Mouse (Mus musculus) erythroblast, embryonic 14.5 days (primary cell): ENCODE measurements around the gene Dsn1.

ENCODE experiments used
- GATA1 ChIP-seq: IDR thresholded peaks from 2 replicates; pipeline ENCODE4 v1.6.1; 2012; ENCODE audit warnings: low read length, inconsistent platforms, mixed read lengths
- TAL1 ChIP-seq: IDR thresholded peaks from 3 replicates; pipeline ENCODE4 v1.6.1; 2012; ENCODE audit warnings: low read length, inconsistent platforms, mixed read lengths

DNA sequence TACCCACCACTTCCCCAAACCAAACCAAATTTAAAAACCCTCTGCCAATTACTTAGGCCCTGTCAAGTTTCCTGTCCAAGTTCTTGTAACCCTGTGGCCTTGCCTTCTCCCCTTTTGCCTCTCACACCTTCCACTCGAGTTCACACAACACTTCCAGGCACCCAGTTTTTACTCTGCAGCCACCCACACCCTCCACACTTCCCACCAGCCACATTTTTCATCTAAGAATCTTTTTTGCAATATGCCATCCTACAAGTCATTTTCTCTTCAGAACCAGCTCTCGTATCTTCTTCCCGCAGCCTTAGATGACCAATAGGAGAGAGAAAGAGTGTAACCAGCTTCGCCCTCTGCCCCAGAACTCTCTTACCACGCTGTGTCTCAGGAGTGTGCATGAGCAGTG, 52.5 kb downstream of the Dsn1 start:
- TF ChIP-seq TAL1 = no peak
- no peak for TF ChIP-seq GATA1
